In genomic region chr12:99793465-99794157, GRCm38 (mm10) we compare ENCODE assay signal across 29 mouse cellular contexts.
DNase-seq lines count a peak whose midpoint lies in the region; ATAC-seq and TF ChIP-seq lines count a peak whose summit lies in the region.
"Had no signal": no experiment of that assay in that cellular context is flagged by ENCODE, and none has a peak within 500 bp of the region (broad histone marks: within the 10 kb centered on the region; RNA-seq: fewer than 3 reads in every experiment).

No protein-coding gene starts in this region.

- 0 out of 2 replicates have a peak, but pooled peaks have one; percentile 33 for ATAC-seq in heart, embryonic 12.5 days (ENCODE audit: insufficient number of reproducible peaks, low FRiP score)
- peak; percentile 66 for ATAC-seq in heart, postnatal 0 days (ENCODE audit: insufficient read depth, low read depth)
- no peak for ATAC-seq in limb, embryonic 12.5 days (ENCODE audit: insufficient number of reproducible peaks, insufficient read depth, low FRiP score, low TSS enrichment, low read depth)
- ATAC-seq in limb, embryonic 15.5 days (ENCODE audit: insufficient number of reproducible peaks, low FRiP score, low TSS enrichment, low read depth): 0 out of 2 replicates have a peak, but pooled peaks have one; percentile 52
- ATAC-seq: forebrain, embryonic 15.5 days; midbrain, embryonic 13.5 days had no signal

- intact Hi-C loops in heart, postnatal 10 days (cut with DNase I): no loop called here

- TF ChIP-seq CTCF in heart, postnatal 0 days (IDR thresholded peaks at IDR 0.05; ENCODE audit: low read depth): no peak

- no peaks in the 10 kb centered on the region for H3K27me3 ChIP-seq in heart, embryonic 12.5 days (replicated peaks)
- H3K27me3 ChIP-seq in heart, postnatal 0 days (ENCODE audit: control insufficient read depth, insufficient read depth, low read length): no peaks in the 10 kb centered on the region
- H3K27me3 ChIP-seq in limb, embryonic 12.5 days: no peaks in the 10 kb centered on the region
- H3K27me3 ChIP-seq in limb, embryonic 10.5 days (ENCODE audit: low read depth, poor library complexity, severe bottlenecking): no peaks in the 10 kb centered on the region
- H3K27me3 ChIP-seq in limb, embryonic 15.5 days: no peaks in the 10 kb centered on the region
- H3K27me3 ChIP-seq: forebrain, embryonic 15.5 days; hindbrain, embryonic 13.5 days; midbrain, embryonic 13.5 days; neural tube, embryonic 15.5 days; stomach, embryonic 15.5 days had no signal

- 54% methylated on average over 10 of the region's 10 CpGs for WGBS in heart, embryonic 12.5 days
- WGBS in heart, postnatal 0 days: 41% methylated on average over 10 of the region's 10 CpGs
- 51% methylated on average over 10 of the region's 10 CpGs for WGBS in limb, embryonic 12.5 days
- WGBS in limb, embryonic 10.5 days: 71% methylated on average over 10 of the region's 10 CpGs
- 37% methylated on average over 10 of the region's 10 CpGs for WGBS in limb, embryonic 15.5 days

- H3K4me3 ChIP-seq in heart, embryonic 12.5 days: no peak overlapping the region
- H3K4me3 ChIP-seq in heart, postnatal 0 days (ENCODE audit: low read depth, low read length): no peak overlapping the region
- no peak overlapping the region for H3K4me3 ChIP-seq in limb, embryonic 12.5 days (replicated peaks)
- no peak overlapping the region for H3K4me3 ChIP-seq in limb, embryonic 10.5 days
- H3K4me3 ChIP-seq in limb, embryonic 15.5 days: no peak overlapping the region
- H3K4me3 ChIP-seq: forebrain, embryonic 15.5 days; hindbrain, embryonic 13.5 days; midbrain, embryonic 13.5 days; neural tube, embryonic 15.5 days; stomach, embryonic 15.5 days had no signal

- peaks cover 7% of the 10 kb centered on the region; the same call in 1 of the 2 replicates for H3K9me3 ChIP-seq in heart, embryonic 12.5 days (replicated peaks)
- no peaks in the 10 kb centered on the region for H3K9me3 ChIP-seq in heart, postnatal 0 days (replicated peaks; ENCODE audit: control insufficient read depth, low read length)
- H3K9me3 ChIP-seq in limb, embryonic 12.5 days: no peaks in the 10 kb centered on the region
- no peaks in the 10 kb centered on the region for H3K9me3 ChIP-seq in limb, embryonic 10.5 days (replicated peaks)
- H3K9me3 ChIP-seq in limb, embryonic 15.5 days: no peaks in the 10 kb centered on the region
- H3K9me3 ChIP-seq: forebrain, embryonic 15.5 days; hindbrain, embryonic 13.5 days; midbrain, embryonic 13.5 days; neural tube, embryonic 15.5 days; stomach, embryonic 15.5 days had no signal

- H3K9ac ChIP-seq in heart, embryonic 12.5 days: no peak overlapping the region
- H3K9ac ChIP-seq in heart, postnatal 0 days (replicated peaks; ENCODE audit: low read depth, low read length): no peak overlapping the region
- no peak overlapping the region for H3K9ac ChIP-seq in limb, embryonic 12.5 days (replicated peaks)
- no peak overlapping the region for H3K9ac ChIP-seq in limb, embryonic 15.5 days
- H3K9ac ChIP-seq: forebrain, embryonic 15.5 days; hindbrain, embryonic 13.5 days; liver, embryonic 14.5 days; midbrain, embryonic 13.5 days; neural tube, embryonic 15.5 days; stomach, embryonic 15.5 days had no signal

- no peak for TF ChIP-seq EP300 in heart, postnatal 0 days (IDR thresholded peaks at IDR 0.05; ENCODE audit: low read depth)

- no peak for DNase-seq in heart, postnatal 4 days
- DNase-seq in heart, postnatal 0 days (ENCODE audit: low spot score): peak; percentile 54
- no peak for DNase-seq in heart, postnatal 10 days
- DNase-seq in limb, embryonic 10.5 days (ENCODE audit: low spot score): no peak
- no peak for DNase-seq in adrenal gland, adult (ENCODE audit: inconsistent age in 2 of 2, low spot score in 1 of 2)
- DNase-seq: adrenal gland, adult 2 months; adrenal gland, postnatal 36 days; B cell, adult 2 months; cerebellum, adult 18-20 months; cerebellum, postnatal 10 days; gastrocnemius, postnatal 25 days; heart, postnatal 14 days; kidney, adult 18-20 months; kidney, postnatal 10 days; liver; lung, adult 2 months; lung, postnatal 10 days; retina, postnatal 1 day; right cerebral cortex, postnatal 25 days had no signal

- H3K36me3 ChIP-seq in heart, embryonic 12.5 days: no peaks in the 10 kb centered on the region
- no peaks in the 10 kb centered on the region for H3K36me3 ChIP-seq in heart, postnatal 0 days (replicated peaks; ENCODE audit: control insufficient read depth, insufficient read depth, low read length)
- no peaks in the 10 kb centered on the region for H3K36me3 ChIP-seq in limb, embryonic 12.5 days
- H3K36me3 ChIP-seq in limb, embryonic 10.5 days: no peaks in the 10 kb centered on the region
- no peaks in the 10 kb centered on the region for H3K36me3 ChIP-seq in limb, embryonic 15.5 days
- H3K36me3 ChIP-seq: forebrain, embryonic 15.5 days; hindbrain, embryonic 13.5 days; midbrain, embryonic 13.5 days; neural tube, embryonic 15.5 days; stomach, embryonic 15.5 days had no signal

- H3K4me2 ChIP-seq in heart, embryonic 12.5 days: no peak overlapping the region
- H3K4me2 ChIP-seq in heart, postnatal 0 days (ENCODE audit: low read depth, low read length): no peak overlapping the region; the same call in 1 of the 2 replicates
- H3K4me2 ChIP-seq in limb, embryonic 12.5 days: no peak overlapping the region
- H3K4me2 ChIP-seq in limb, embryonic 15.5 days: no peak overlapping the region
- H3K4me2 ChIP-seq: forebrain, embryonic 15.5 days; hindbrain, embryonic 13.5 days; midbrain, embryonic 13.5 days; neural tube, embryonic 15.5 days; stomach, embryonic 15.5 days had no signal

- peaks cover 14% of the 10 kb centered on the region for H3K4me1 ChIP-seq in heart, embryonic 12.5 days (replicated peaks)
- peaks cover 22% of the 10 kb centered on the region for H3K4me1 ChIP-seq in heart, postnatal 0 days (ENCODE audit: control insufficient read depth, insufficient read depth)
- peaks cover 42% of the 10 kb centered on the region for H3K4me1 ChIP-seq in limb, embryonic 12.5 days (replicated peaks)
- peaks cover 28% of the 10 kb centered on the region for H3K4me1 ChIP-seq in limb, embryonic 10.5 days
- 0 out of 2 replicates have a peak, but pooled peaks cover 10% of the 10 kb centered on the region for H3K4me1 ChIP-seq in limb, embryonic 15.5 days
- H3K4me1 ChIP-seq: neural tube, embryonic 15.5 days; stomach, embryonic 15.5 days had no signal

- no peak overlapping the region for H3K27ac ChIP-seq in heart, embryonic 12.5 days (ENCODE audit: poor library complexity, severe bottlenecking)
- peak overlapping the region; percentile 26 for H3K27ac ChIP-seq in heart, postnatal 0 days (ENCODE audit: low read depth)
- peak overlapping the region; percentile 41; the same call in 1 of the 2 replicates for H3K27ac ChIP-seq in limb, embryonic 12.5 days
- no peak overlapping the region for H3K27ac ChIP-seq in limb, embryonic 10.5 days
- H3K27ac ChIP-seq in limb, embryonic 15.5 days: no peak overlapping the region
- H3K27ac ChIP-seq: forebrain, embryonic 15.5 days; hindbrain, embryonic 13.5 days; liver, embryonic 14.5 days; macrophage; midbrain, embryonic 13.5 days; neural tube, embryonic 15.5 days; stomach, embryonic 15.5 days had no signal

Comparison
In these comparisons a context has a peak if more than half of its experiments do, and no peak if none do; other contexts are left out.
1. H3K27ac ChIP-seq: peak in heart, postnatal 0 days (single experiment) and limb, embryonic 12.5 days (single experiment); none in heart, embryonic 12.5 days (single experiment), limb, embryonic 10.5 days (single experiment) and limb, embryonic 15.5 days (single experiment).